Mouse (Mus musculus): ENCODE measurements around the gene Pfkfb3. TPM values are rescaled to one million over a fixed set of nuclear protein-coding genes. Genes with fewer than 3 reads are reported as not detected.

Gene Pfkfb3
- polyA plus RNA-seq, 1 experiment from 2014 or later = 14.1 TPM

- WGBS = 91% methylated on average over 4 of the region's 4 CpGs
- H3K9me3 ChIP-seq (ENCODE audit: control insufficient read depth, low read length) = no peaks in the 10 kb centered on the region
- H3K36me3 ChIP-seq (ENCODE audit: control insufficient read depth, insufficient read depth, low read length) = peaks cover 13% of the 10 kb centered on the region; the same call in 1 of the 2 replicates
- no peak overlapping the region for H3K4me2 ChIP-seq (ENCODE audit: low read depth, low read length, severe bottlenecking)
- H3K27me3 ChIP-seq (ENCODE audit: control insufficient read depth, insufficient read depth, low read length) = no peaks in the 10 kb centered on the region
- DNase-seq (ENCODE audit: low spot score) (no peak), ATAC-seq (replicated peaks; ENCODE audit: low FRiP score) (no peak)
- no peak overlapping the region for H3K4me3 ChIP-seq (ENCODE audit: low read depth, low read length)
- H3K4me1 ChIP-seq (replicated peaks; ENCODE audit: control insufficient read depth, insufficient read depth, low read length) = no peaks in the 10 kb centered on the region
- H3K9ac ChIP-seq (ENCODE audit: low read length) = no peak overlapping the region
- H3K27ac ChIP-seq (ENCODE audit: low read depth, low read length) = no peak overlapping the region
Measured at GRCm38 (mm10) chr2:11490554-11490953, 63.3 kb downstream of the Pfkfb3 start.

- whole genome bisulfite sequencing = 94% methylated on average over 4 of the region's 4 CpGs
Measured at GRCm38 (mm10) chr2:11483226-11483625, 70.7 kb downstream of the Pfkfb3 start.

GRCm38 (mm10) chr2:11482364-11482763, 71.5 kb downstream of the Pfkfb3 start:
- H3K9me3 ChIP-seq (ENCODE audit: control insufficient read depth, low read length) = no peaks in the 10 kb centered on the region
- no peaks in the 10 kb centered on the region for H3K27me3 ChIP-seq (ENCODE audit: control insufficient read depth, insufficient read depth, low read length)
- no peaks in the 10 kb centered on the region for H3K4me1 ChIP-seq (replicated peaks; ENCODE audit: control insufficient read depth, insufficient read depth, low read length)
- DNase-seq (ENCODE audit: low spot score) (peak; percentile 19), ATAC-seq (replicated peaks; ENCODE audit: low FRiP score) (no peak)
- H3K4me3 ChIP-seq (ENCODE audit: low read depth, low read length) = no peak overlapping the region
- no peak overlapping the region for H3K4me2 ChIP-seq (ENCODE audit: low read depth, low read length, severe bottlenecking)
- H3K27ac ChIP-seq (ENCODE audit: low read depth, low read length) = no peak overlapping the region
- H3K9ac ChIP-seq (ENCODE audit: low read length) = no peak overlapping the region
- H3K36me3 ChIP-seq (ENCODE audit: control insufficient read depth, insufficient read depth, low read length) = peaks cover 9% of the 10 kb centered on the region; the same call in 1 of the 2 replicates
- 89% methylated on average over 7 of the region's 7 CpGs for WGBS

More at GRCm38 (mm10) chr2:11483226-11483625, 70.7 kb downstream of the Pfkfb3 start:
- Histone ChIP-seq H3K4me3 (ENCODE audit: low read depth, low read length) (no peak overlapping the region), H3K36me3 (ENCODE audit: control insufficient read depth, insufficient read depth, low read length) (peaks cover 9% of the 10 kb centered on the region; the same call in 1 of the 2 replicates), H3K27me3 (ENCODE audit: control insufficient read depth, insufficient read depth, low read length) (no peaks in the 10 kb centered on the region), H3K27ac (ENCODE audit: low read depth, low read length) (no peak overlapping the region), H3K4me1 (replicated peaks; ENCODE audit: control insufficient read depth, insufficient read depth, low read length) (no peaks in the 10 kb centered on the region), H3K4me2 (ENCODE audit: low read depth, low read length, severe bottlenecking) (no peak overlapping the region), H3K9ac (ENCODE audit: low read length) (no peak overlapping the region), H3K9me3 (ENCODE audit: control insufficient read depth, low read length) (no peaks in the 10 kb centered on the region)
- ATAC-seq (replicated peaks; ENCODE audit: low FRiP score) (no peak), DNase-seq (ENCODE audit: low spot score) (peak; percentile 10)

- H3K4me3 ChIP-seq (ENCODE audit: low read depth, low read length) = no peak overlapping the region
- H3K4me1 ChIP-seq (replicated peaks; ENCODE audit: control insufficient read depth, insufficient read depth, low read length) = no peaks in the 10 kb centered on the region
- ATAC-seq (replicated peaks; ENCODE audit: low FRiP score) (no peak), DNase-seq (ENCODE audit: low spot score) (no peak)
- no peaks in the 10 kb centered on the region for H3K9me3 ChIP-seq (ENCODE audit: control insufficient read depth, low read length)
- WGBS = 94% methylated on average over 2 of the region's 2 CpGs
- no peak overlapping the region for H3K4me2 ChIP-seq (ENCODE audit: low read depth, low read length, severe bottlenecking)
- peaks cover under 1% of the 10 kb centered on the region; the same call in 1 of the 2 replicates for H3K36me3 ChIP-seq (ENCODE audit: control insufficient read depth, insufficient read depth, low read length)
- no peaks in the 10 kb centered on the region for H3K27me3 ChIP-seq (ENCODE audit: control insufficient read depth, insufficient read depth, low read length)
- H3K9ac ChIP-seq (ENCODE audit: low read length) = no peak overlapping the region
- H3K27ac ChIP-seq (ENCODE audit: low read depth, low read length) = no peak overlapping the region
Measured at GRCm38 (mm10) chr2:11478960-11479359, 74.9 kb downstream of the Pfkfb3 start.

- Histone ChIP-seq H3K36me3 (ENCODE audit: control insufficient read depth, insufficient read depth, low read length) (peaks cover 11% of the 10 kb centered on the region; the same call in 1 of the 2 replicates), H3K9ac (ENCODE audit: low read length) (no peak overlapping the region), H3K27me3 (ENCODE audit: control insufficient read depth, insufficient read depth, low read length) (no peaks in the 10 kb centered on the region), H3K4me2 (ENCODE audit: low read depth, low read length, severe bottlenecking) (no peak overlapping the region), H3K9me3 (ENCODE audit: control insufficient read depth, low read length) (no peaks in the 10 kb centered on the region), H3K4me3 (ENCODE audit: low read depth, low read length) (no peak overlapping the region), H3K4me1 (replicated peaks; ENCODE audit: control insufficient read depth, insufficient read depth, low read length) (no peaks in the 10 kb centered on the region), H3K27ac (ENCODE audit: low read depth, low read length) (no peak overlapping the region)
- ATAC-seq (replicated peaks; ENCODE audit: low FRiP score) (no peak), DNase-seq (ENCODE audit: low spot score) (no peak)
- 93% methylated on average over 7 of the region's 7 CpGs for WGBS
Measured at GRCm38 (mm10) chr2:11475316-11475715, 78.6 kb downstream of the Pfkfb3 start.

GRCm38 (mm10) chr2:11464661-11465099, 89.2 kb downstream of the Pfkfb3 start:
- no peak for ATAC-seq (replicated peaks; ENCODE audit: low FRiP score)
- H3K27ac ChIP-seq (ENCODE audit: low read depth, low read length) = no peak overlapping the region
- 74% methylated on average over 3 of the region's 3 CpGs for WGBS
- no peak overlapping the region for H3K4me3 ChIP-seq (ENCODE audit: low read depth, low read length)
- no peaks in the 10 kb centered on the region for H3K9me3 ChIP-seq (ENCODE audit: control insufficient read depth, low read length)
- H3K9ac ChIP-seq (ENCODE audit: low read length) = no peak overlapping the region
- no peak for DNase-seq (ENCODE audit: low spot score)
- H3K36me3 ChIP-seq (ENCODE audit: control insufficient read depth, insufficient read depth, low read length) = no peaks in the 10 kb centered on the region
- H3K4me1 ChIP-seq (replicated peaks; ENCODE audit: control insufficient read depth, insufficient read depth, low read length) = no peaks in the 10 kb centered on the region
- no peak overlapping the region for H3K4me2 ChIP-seq (ENCODE audit: low read depth, low read length, severe bottlenecking)
- no peaks in the 10 kb centered on the region for H3K27me3 ChIP-seq (ENCODE audit: control insufficient read depth, insufficient read depth, low read length)

- ATAC-seq (replicated peaks; ENCODE audit: low FRiP score) = no peak
- Histone ChIP-seq H3K9me3 (ENCODE audit: control insufficient read depth, low read length) (no peaks in the 10 kb centered on the region), H3K27ac (ENCODE audit: low read depth, low read length) (no peak overlapping the region)
Measured at GRCm38 (mm10) chr2:11460976-11461375, 92.9 kb downstream of the Pfkfb3 start.

GRCm38 (mm10) chr2:11458494-11458893, 95.4 kb downstream of the Pfkfb3 start:
- Histone ChIP-seq H3K27ac (ENCODE audit: low read depth, low read length) (no peak overlapping the region), H3K4me2 (ENCODE audit: low read depth, low read length, severe bottlenecking) (no peak overlapping the region), H3K36me3 (ENCODE audit: control insufficient read depth, insufficient read depth, low read length) (no peaks in the 10 kb centered on the region), H3K4me3 (ENCODE audit: low read depth, low read length) (no peak overlapping the region), H3K9ac (ENCODE audit: low read length) (no peak overlapping the region), H3K9me3 (ENCODE audit: control insufficient read depth, low read length) (no peaks in the 10 kb centered on the region), H3K27me3 (ENCODE audit: control insufficient read depth, insufficient read depth, low read length) (no peaks in the 10 kb centered on the region), H3K4me1 (replicated peaks; ENCODE audit: control insufficient read depth, insufficient read depth, low read length) (no peaks in the 10 kb centered on the region)
- ATAC-seq (replicated peaks; ENCODE audit: low FRiP score) (no peak), DNase-seq (ENCODE audit: low spot score) (no peak)
- WGBS = 91% methylated on average over 1 of the region's 1 CpGs

More at GRCm38 (mm10) chr2:11460976-11461375, 92.9 kb downstream of the Pfkfb3 start:
- H3K4me3 ChIP-seq (ENCODE audit: low read depth, low read length) = no peak overlapping the region
- no peaks in the 10 kb centered on the region for H3K36me3 ChIP-seq (ENCODE audit: control insufficient read depth, insufficient read depth, low read length)
- WGBS = 86% methylated on average over 3 of the region's 3 CpGs
- H3K4me2 ChIP-seq (ENCODE audit: low read depth, low read length, severe bottlenecking) = no peak overlapping the region
- H3K27me3 ChIP-seq (ENCODE audit: control insufficient read depth, insufficient read depth, low read length) = no peaks in the 10 kb centered on the region
- DNase-seq (ENCODE audit: low spot score) = no peak
- no peaks in the 10 kb centered on the region for H3K4me1 ChIP-seq (replicated peaks; ENCODE audit: control insufficient read depth, insufficient read depth, low read length)
- no peak overlapping the region for H3K9ac ChIP-seq (ENCODE audit: low read length)

GRCm38 (mm10) chr2:11457904-11458303, 96.0 kb downstream of the Pfkfb3 start:
- Histone ChIP-seq H3K36me3 (ENCODE audit: control insufficient read depth, insufficient read depth, low read length) (no peaks in the 10 kb centered on the region), H3K9ac (ENCODE audit: low read length) (no peak overlapping the region), H3K27ac (ENCODE audit: low read depth, low read length) (no peak overlapping the region), H3K9me3 (ENCODE audit: control insufficient read depth, low read length) (no peaks in the 10 kb centered on the region), H3K4me1 (replicated peaks; ENCODE audit: control insufficient read depth, insufficient read depth, low read length) (no peaks in the 10 kb centered on the region), H3K4me2 (ENCODE audit: low read depth, low read length, severe bottlenecking) (no peak overlapping the region), H3K27me3 (ENCODE audit: control insufficient read depth, insufficient read depth, low read length) (no peaks in the 10 kb centered on the region), H3K4me3 (ENCODE audit: low read depth, low read length) (no peak overlapping the region)
- 83% methylated on average over 7 of the region's 7 CpGs for WGBS
- no peak for ATAC-seq (replicated peaks; ENCODE audit: low FRiP score)
- DNase-seq (ENCODE audit: low spot score) = no peak
